8 mouse cellular contexts compared by ENCODE assay signal in the genomic region with DNA sequence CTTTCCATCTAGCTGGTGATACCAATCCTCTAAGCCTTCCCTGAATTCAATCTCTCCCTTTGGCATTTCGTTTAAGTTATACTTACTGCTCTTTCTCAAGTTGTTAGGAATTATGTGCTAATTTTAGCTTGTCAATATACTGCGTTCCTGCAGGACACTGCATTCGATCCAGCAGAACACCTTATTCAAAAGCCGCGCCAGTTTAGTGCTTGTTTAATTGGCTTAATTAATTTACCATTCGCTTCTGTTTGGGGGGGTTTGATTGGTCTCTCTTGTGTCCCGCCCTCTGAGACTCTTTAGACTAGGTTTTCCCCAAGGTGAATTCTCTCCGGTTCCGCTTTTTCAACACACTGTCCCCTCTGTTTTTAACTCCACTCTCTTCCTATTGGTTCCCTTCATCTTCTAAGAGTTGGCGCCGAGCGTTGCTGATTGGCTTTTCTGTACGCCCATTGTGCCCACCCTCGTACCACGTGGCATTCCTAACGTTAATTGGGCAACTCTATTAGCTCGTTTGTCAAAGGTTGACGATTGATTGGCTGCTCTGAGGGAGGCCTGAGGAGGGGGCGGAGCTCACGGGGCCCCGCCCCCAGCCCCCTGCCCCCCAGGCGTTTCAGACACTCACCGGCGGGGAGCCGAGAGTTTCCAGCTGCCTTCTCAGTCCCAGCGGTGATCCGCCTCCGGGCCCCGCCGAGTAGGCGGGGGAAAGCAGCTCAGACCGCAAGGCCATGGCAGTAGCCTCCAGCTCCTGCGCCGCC. TPM values are rescaled to one million over a fixed set of nuclear protein-coding genes. Genes with fewer than 3 reads are reported as not detected.
DNase-seq lines count a peak whose midpoint lies in the region; ATAC-seq lines count a peak whose summit lies in the region.

A gene (plus strand): TSS at position 606 of the 755 bp plus-strand sequence.

- WGBS in hindbrain, embryonic 15.5 days, result under 1% methylated on average over 34 of the region's 34 CpGs

- H3K27ac ChIP-seq in hindbrain, embryonic 15.5 days (replicated peaks), result peak within 1 kb of the TSS; percentile 55

- DNase-seq in T-cell, adult 2 months (ENCODE audit: low spot score), result peak; percentile 93
- peak; percentile 86 to 88 for DNase-seq in cerebellum, postnatal 36 days
- peak; percentile 89 to 96 for DNase-seq in frontal cortex, postnatal 36 days (ENCODE audit: low spot score in 2 of 2)
- DNase-seq in left cerebral cortex, adult 11 months (ENCODE audit: low spot score), result peak; percentile 97
- DNase-seq in lung, postnatal 4 days, result peak; percentile 92 to 95
- peak; percentile 95 for DNase-seq in retina, postnatal 7 days (ENCODE audit: low read depth, low spot score)
- peak; percentile 75 for DNase-seq in urinary bladder, adult 2 months (ENCODE audit: low spot score)

- peaks cover 11% of the 10 kb centered on the region for H3K4me1 ChIP-seq in hindbrain, embryonic 15.5 days (replicated peaks)

- no peaks in the 10 kb centered on the region for H3K9me3 ChIP-seq in hindbrain, embryonic 15.5 days

- H3K4me2 ChIP-seq in hindbrain, embryonic 15.5 days, result peak within 1 kb of the TSS; percentile 96

- H3K4me3 ChIP-seq in hindbrain, embryonic 15.5 days, result peak within 1 kb of the TSS; percentile 86

- peak within 1 kb of the TSS; percentile 62 for H3K9ac ChIP-seq in hindbrain, embryonic 15.5 days

- H3K27me3 ChIP-seq in hindbrain, embryonic 15.5 days, result 0 out of 2 replicates have a peak, but pooled peaks cover 3% of the 10 kb centered on the region

- ATAC-seq in hindbrain, embryonic 15.5 days (ENCODE audit: low FRiP score, low read depth), result peak; percentile 99

- H3K36me3 ChIP-seq in hindbrain, embryonic 15.5 days, result no peaks in the 10 kb centered on the region

RNA-seq across cellular contexts. Expression of the gene that starts here (rescaled TPM):
- 2.6 and 3.3 TPM in 2 replicates for polyA plus RNA-seq in hindbrain, embryonic 15.5 days (2015; fragmentation: Nextera tagmentation; extraction: Ambion mirVana)
- polyA plus RNA-seq in urinary bladder, adult 2 months (2012; rRNA removed), result 7.2 and 7.7 TPM in 2 replicates

Comparison
In these comparisons a context has a peak if more than half of its experiments do, and no peak if none do; other contexts are left out.
1. Peak in every context shown above with its lines: DNase-seq, ATAC-seq, H3K4me3 ChIP-seq and H3K27ac ChIP-seq.